Comparison of ENCODE assay signal across 13 mouse cellular contexts in genomic region chr14:76245063-76245396, GRCm38 (mm10).
A peak's percentile ranks its signal among the peaks of the same experiment; 100 is the strongest.
DNase-seq lines count a peak whose midpoint lies in the region; ATAC-seq and TF ChIP-seq lines count a peak whose summit lies in the region.
"Had no signal": no experiment of that assay in that cellular context is flagged by ENCODE, and none has a peak within 500 bp of the region (broad histone marks: within the 10 kb centered on the region; RNA-seq: fewer than 3 reads in every experiment).

No protein-coding gene starts in this region.

- TF ChIP-seq CTCF in liver, postnatal 0 days (IDR thresholded peaks at IDR 0.05; ENCODE audit: low read depth) = no peak

- H3K27me3 ChIP-seq in midbrain, embryonic 10.5 days (ENCODE audit: low read depth, poor library complexity, severe bottlenecking) = no peaks in the 10 kb centered on the region
- H3K27me3 ChIP-seq in midbrain, embryonic 14.5 days (ENCODE audit: control insufficient read depth, insufficient read depth, low read length) = no peaks in the 10 kb centered on the region
- H3K27me3 ChIP-seq in hindbrain, embryonic 10.5 days (ENCODE audit: insufficient read depth, poor library complexity, severe bottlenecking) = no peaks in the 10 kb centered on the region
- no peaks in the 10 kb centered on the region for H3K27me3 ChIP-seq in liver, postnatal 0 days (ENCODE audit: insufficient read depth, low read length)
- H3K27me3 ChIP-seq: heart, embryonic 15.5 days; stomach, embryonic 15.5 days had no signal

- H3K9me3 ChIP-seq in midbrain, embryonic 10.5 days (replicated peaks) = no peaks in the 10 kb centered on the region; the same call in 1 of the 2 replicates
- H3K9me3 ChIP-seq in midbrain, embryonic 14.5 days (ENCODE audit: control insufficient read depth, low read length) = no peaks in the 10 kb centered on the region
- no peaks in the 10 kb centered on the region for H3K9me3 ChIP-seq in hindbrain, embryonic 10.5 days
- no peaks in the 10 kb centered on the region for H3K9me3 ChIP-seq in liver, postnatal 0 days (ENCODE audit: low read length)
- H3K9me3 ChIP-seq: heart, embryonic 15.5 days; limb, embryonic 10.5 days; stomach, embryonic 15.5 days had no signal

- no peak overlapping the region for H3K4me3 ChIP-seq in midbrain, embryonic 10.5 days
- no peak overlapping the region for H3K4me3 ChIP-seq in midbrain, embryonic 14.5 days (replicated peaks; ENCODE audit: low read depth, low read length)
- no peak overlapping the region for H3K4me3 ChIP-seq in hindbrain, embryonic 10.5 days
- H3K4me3 ChIP-seq in liver, postnatal 0 days (ENCODE audit: low read depth, low read length) = no peak overlapping the region
- H3K4me3 ChIP-seq: heart, embryonic 15.5 days; limb, embryonic 10.5 days; myocyte; stomach, embryonic 15.5 days had no signal

- no peak for ATAC-seq in midbrain, embryonic 14.5 days (ENCODE audit: low FRiP score, low TSS enrichment)
- no peak for ATAC-seq in liver, postnatal 0 days
- ATAC-seq: intestine, postnatal 0 days had no signal

- H3K4me2 ChIP-seq in midbrain, embryonic 14.5 days (ENCODE audit: low read length) = no peak overlapping the region
- peak overlapping the region; percentile 16; the same call in 1 of the 2 replicates for H3K4me2 ChIP-seq in liver, postnatal 0 days (ENCODE audit: low read depth, low read length)
- H3K4me2 ChIP-seq: heart, embryonic 15.5 days; stomach, embryonic 15.5 days had no signal

- no peak overlapping the region for H3K9ac ChIP-seq in midbrain, embryonic 14.5 days (replicated peaks; ENCODE audit: low read length)
- no peak overlapping the region for H3K9ac ChIP-seq in liver, postnatal 0 days (replicated peaks)
- H3K9ac ChIP-seq: heart, embryonic 15.5 days; stomach, embryonic 15.5 days had no signal

- peak; percentile 20 for DNase-seq in adrenal gland, postnatal 14 days
- no peak for DNase-seq in adrenal gland, adult 2 months
- DNase-seq in midbrain, embryonic 10.5 days (ENCODE audit: low spot score) = no peak
- no peak for DNase-seq in midbrain, embryonic 14.5 days
- DNase-seq in hindbrain, embryonic 10.5 days (ENCODE audit: low spot score) = no peak
- no peak for DNase-seq in liver, postnatal 0 days
- no peak for DNase-seq in frontal cortex, adult 2 months (ENCODE audit: extremely low spot score in 1 of 2, low spot score in 1 of 2)
- no peak for DNase-seq in adipocyte (ENCODE audit: low spot score)

- H3K36me3 ChIP-seq in midbrain, embryonic 10.5 days = no peaks in the 10 kb centered on the region
- no peaks in the 10 kb centered on the region for H3K36me3 ChIP-seq in midbrain, embryonic 14.5 days (ENCODE audit: control insufficient read depth, insufficient read depth, low read length)
- no peaks in the 10 kb centered on the region for H3K36me3 ChIP-seq in hindbrain, embryonic 10.5 days
- H3K36me3 ChIP-seq in liver, postnatal 0 days (replicated peaks; ENCODE audit: insufficient read depth, low read length) = no peaks in the 10 kb centered on the region
- H3K36me3 ChIP-seq: heart, embryonic 15.5 days; limb, embryonic 10.5 days; stomach, embryonic 15.5 days had no signal

- H3K27ac ChIP-seq in midbrain, embryonic 10.5 days (replicated peaks) = 0 out of 2 replicates have a peak overlapping the region, but pooled peaks have one; percentile 82
- no peak overlapping the region for H3K27ac ChIP-seq in midbrain, embryonic 14.5 days (replicated peaks; ENCODE audit: low read depth, low read length)
- peak overlapping the region; percentile 89 for H3K27ac ChIP-seq in hindbrain, embryonic 10.5 days
- H3K27ac ChIP-seq in liver, postnatal 0 days (ENCODE audit: low read depth) = peak overlapping the region; percentile 35; the same call in 1 of the 2 replicates
- H3K27ac ChIP-seq: limb, embryonic 10.5 days had no signal

- H3K4me1 ChIP-seq in midbrain, embryonic 10.5 days = peaks cover 37% of the 10 kb centered on the region
- H3K4me1 ChIP-seq in midbrain, embryonic 14.5 days (ENCODE audit: control insufficient read depth, insufficient read depth, low read length) = peaks cover 18% of the 10 kb centered on the region
- peaks cover 38% of the 10 kb centered on the region for H3K4me1 ChIP-seq in hindbrain, embryonic 10.5 days (replicated peaks)
- no peaks in the 10 kb centered on the region for H3K4me1 ChIP-seq in liver, postnatal 0 days (ENCODE audit: insufficient read depth)

- 59% methylated on average over 4 of the region's 4 CpGs for WGBS in midbrain, embryonic 10.5 days
- WGBS in midbrain, embryonic 14.5 days = 56% methylated on average over 4 of the region's 4 CpGs
- 59% methylated on average over 4 of the region's 4 CpGs for WGBS in hindbrain, embryonic 10.5 days
- WGBS in liver, postnatal 0 days (ENCODE audit: insufficient replicate concordance) = 48% methylated on average over 4 of the region's 4 CpGs

- no peak for TF ChIP-seq EP300 in liver, postnatal 0 days (IDR thresholded peaks at IDR 0.05; ENCODE audit: low read depth)
